Mouse (Mus musculus): ENCODE measurements at regions not wholly inside any gene's neighbourhood (a gene's known extent, or its start where the extent isn't known, plus 50 kb on each side); places are given as distances from the start of the nearest gene placed in this dataset.

GRCm38 (mm10) chr12:43885596-43885995, 324.5 kb downstream of the Dnajb9 start:
- ATAC-seq (ENCODE audit: low FRiP score, low TSS enrichment) (no peak), DNase-seq (ENCODE audit: low spot score) (no peak)
- H3K4me1 ChIP-seq (replicated peaks; ENCODE audit: control insufficient read depth, insufficient read depth) = no peaks in the 10 kb centered on the region
- H3K27ac ChIP-seq (replicated peaks) = no peak overlapping the region
- H3K36me3 ChIP-seq (ENCODE audit: control insufficient read depth, insufficient read depth, low read length) = no peaks in the 10 kb centered on the region
- H3K9ac ChIP-seq (ENCODE audit: low read length) = no peak overlapping the region
- no peaks in the 10 kb centered on the region for H3K27me3 ChIP-seq (ENCODE audit: control insufficient read depth, insufficient read depth, low read length)
- H3K9me3 ChIP-seq (ENCODE audit: control insufficient read depth, low read length) = no peaks in the 10 kb centered on the region
- 52% methylated on average over 3 of the region's 3 CpGs for WGBS
- no peak overlapping the region for H3K4me3 ChIP-seq (ENCODE audit: low read depth, low read length)
- no peak for TF ChIP-seq EP300 (optimal IDR thresholded peaks at IDR 0.05)
- TF ChIP-seq CTCF (IDR thresholded peaks at IDR 0.05; ENCODE audit: low read depth) = no peak
- no peak overlapping the region for H3K4me2 ChIP-seq (replicated peaks; ENCODE audit: low read depth)

GRCm38 (mm10) chr12:43860479-43860878, 349.6 kb downstream of the Dnajb9 start:
- WGBS = 97% methylated on average over 1 of the region's 1 CpGs
- Histone ChIP-seq H3K9ac (ENCODE audit: low read length) (no peak overlapping the region), H3K9me3 (ENCODE audit: control insufficient read depth, low read length) (no peaks in the 10 kb centered on the region), H3K4me2 (replicated peaks; ENCODE audit: low read depth) (no peak overlapping the region), H3K36me3 (ENCODE audit: control insufficient read depth, insufficient read depth, low read length) (no peaks in the 10 kb centered on the region), H3K27me3 (ENCODE audit: control insufficient read depth, insufficient read depth, low read length) (no peaks in the 10 kb centered on the region), H3K27ac (replicated peaks) (no peak overlapping the region), H3K4me1 (replicated peaks; ENCODE audit: control insufficient read depth, insufficient read depth) (no peaks in the 10 kb centered on the region), H3K4me3 (ENCODE audit: low read depth, low read length) (no peak overlapping the region)
- no peak for DNase-seq (ENCODE audit: low spot score)
- no peak for ATAC-seq (ENCODE audit: low FRiP score, low TSS enrichment)
- TF ChIP-seq CTCF (IDR thresholded peaks at IDR 0.05; ENCODE audit: low read depth) (no peak), EP300 (optimal IDR thresholded peaks at IDR 0.05) (no peak)

- no peak overlapping the region for H3K9ac ChIP-seq (ENCODE audit: low read length)
- no peak for ATAC-seq (ENCODE audit: low FRiP score, low TSS enrichment)
- no peak overlapping the region for H3K27ac ChIP-seq (replicated peaks)
- H3K4me2 ChIP-seq (replicated peaks; ENCODE audit: low read depth) = no peak overlapping the region
- TF ChIP-seq EP300 (optimal IDR thresholded peaks at IDR 0.05) (no peak), CTCF (IDR thresholded peaks at IDR 0.05; ENCODE audit: low read depth) (no peak)
- no peaks in the 10 kb centered on the region for H3K36me3 ChIP-seq (ENCODE audit: control insufficient read depth, insufficient read depth, low read length)
- no peak for DNase-seq (ENCODE audit: low spot score)
- H3K9me3 ChIP-seq (ENCODE audit: control insufficient read depth, low read length) = no peaks in the 10 kb centered on the region
- no peaks in the 10 kb centered on the region for H3K4me1 ChIP-seq (replicated peaks; ENCODE audit: control insufficient read depth, insufficient read depth)
- no peaks in the 10 kb centered on the region for H3K27me3 ChIP-seq (ENCODE audit: control insufficient read depth, insufficient read depth, low read length)
- H3K4me3 ChIP-seq (ENCODE audit: low read depth, low read length) = no peak overlapping the region
- WGBS = 53% methylated on average over 4 of the region's 4 CpGs
Observed at GRCm38 (mm10) chr12:43856370-43856769, 353.8 kb downstream of the Dnajb9 start.

- TF ChIP-seq CTCF (IDR thresholded peaks at IDR 0.05; ENCODE audit: low read depth) = no peak
- no peak for TF ChIP-seq EP300 (optimal IDR thresholded peaks at IDR 0.05)
- no peaks in the 10 kb centered on the region for H3K27me3 ChIP-seq (ENCODE audit: control insufficient read depth, insufficient read depth, low read length)
Observed at GRCm38 (mm10) chr12:43852246-43852645, 357.9 kb downstream of the Dnajb9 start.

GRCm38 (mm10) chr12:43851264-43852009, 358.7 kb downstream of the Dnajb9 start:
- Histone ChIP-seq H3K9me3 (ENCODE audit: control insufficient read depth, low read length) (no peaks in the 10 kb centered on the region), H3K9ac (ENCODE audit: low read length) (no peak overlapping the region), H3K27ac (replicated peaks) (no peak overlapping the region), H3K4me2 (replicated peaks; ENCODE audit: low read depth) (no peak overlapping the region), H3K27me3 (ENCODE audit: control insufficient read depth, insufficient read depth, low read length) (no peaks in the 10 kb centered on the region), H3K36me3 (ENCODE audit: control insufficient read depth, insufficient read depth, low read length) (no peaks in the 10 kb centered on the region), H3K4me3 (ENCODE audit: low read depth, low read length) (no peak overlapping the region), H3K4me1 (replicated peaks; ENCODE audit: control insufficient read depth, insufficient read depth) (no peaks in the 10 kb centered on the region)
- DNase-seq (ENCODE audit: low spot score) = no peak
- 55% methylated on average over 4 of the region's 4 CpGs for WGBS
- TF ChIP-seq EP300 (optimal IDR thresholded peaks at IDR 0.05) = no peak
- no peak for TF ChIP-seq CTCF (IDR thresholded peaks at IDR 0.05; ENCODE audit: low read depth)
- ATAC-seq (ENCODE audit: low FRiP score, low TSS enrichment) = no peak

More at GRCm38 (mm10) chr12:43852246-43852645, 357.9 kb downstream of the Dnajb9 start:
- Histone ChIP-seq H3K4me2 (replicated peaks; ENCODE audit: low read depth) (no peak overlapping the region), H3K4me1 (replicated peaks; ENCODE audit: control insufficient read depth, insufficient read depth) (no peaks in the 10 kb centered on the region), H3K4me3 (ENCODE audit: low read depth, low read length) (no peak overlapping the region), H3K9ac (ENCODE audit: low read length) (no peak overlapping the region), H3K36me3 (ENCODE audit: control insufficient read depth, insufficient read depth, low read length) (no peaks in the 10 kb centered on the region), H3K9me3 (ENCODE audit: control insufficient read depth, low read length) (no peaks in the 10 kb centered on the region), H3K27ac (replicated peaks) (no peak overlapping the region)
- ATAC-seq (ENCODE audit: low FRiP score, low TSS enrichment) (no peak), DNase-seq (ENCODE audit: low spot score) (no peak)

GRCm38 (mm10) chr12:43843907-43844537, 366.1 kb downstream of the Dnajb9 start:
- Histone ChIP-seq H3K36me3 (ENCODE audit: control insufficient read depth, insufficient read depth, low read length) (no peaks in the 10 kb centered on the region), H3K4me1 (replicated peaks; ENCODE audit: control insufficient read depth, insufficient read depth) (no peaks in the 10 kb centered on the region), H3K9ac (ENCODE audit: low read length) (no peak overlapping the region), H3K9me3 (ENCODE audit: control insufficient read depth, low read length) (no peaks in the 10 kb centered on the region), H3K27me3 (ENCODE audit: control insufficient read depth, insufficient read depth, low read length) (no peaks in the 10 kb centered on the region), H3K27ac (replicated peaks) (no peak overlapping the region), H3K4me3 (ENCODE audit: low read depth, low read length) (no peak overlapping the region), H3K4me2 (replicated peaks; ENCODE audit: low read depth) (no peak overlapping the region)
- 46% methylated on average over 5 of the region's 5 CpGs for WGBS
- DNase-seq (ENCODE audit: low spot score) (no peak), ATAC-seq (ENCODE audit: low FRiP score, low TSS enrichment) (no peak)
- TF ChIP-seq EP300 (optimal IDR thresholded peaks at IDR 0.05) (no peak), CTCF (IDR thresholded peaks at IDR 0.05; ENCODE audit: low read depth) (no peak)
